Mouse (Mus musculus) ES-E14 (cell line): ENCODE measurements at regions not wholly inside any gene's neighbourhood (a gene's known extent, or its start where the extent isn't known, plus 50 kb on each side); places are given as distances from the start of the nearest gene placed in this dataset.

ENCODE experiments used
- CHD2 ChIP-seq: IDR thresholded peaks from 2 replicates; pipeline ENCODE4 v1.6.1; 2014; ENCODE audit warnings: mild to moderate bottlenecking, low read depth, low read length, inconsistent platforms
- HCFC1 ChIP-seq: IDR thresholded peaks from 2 replicates; pipeline ENCODE4 v1.6.1; 2012; ENCODE audit warnings: low read length, inconsistent platforms, borderline replicate concordance; ENCODE audit not compliant: insufficient read depth
- ZC3H11A ChIP-seq: IDR thresholded peaks from 2 replicates; pipeline ENCODE4 v1.6.1; 2012; ENCODE audit warnings: low read depth, mild to moderate bottlenecking, inconsistent platforms, low read length, borderline replicate concordance

- TF ChIP-seq ZC3H11A, result no peak
- TF ChIP-seq CHD2, result no peak
- TF ChIP-seq HCFC1, result no peak
Observed at GRCm38 (mm10) chr12:9279893-9280605, 250.3 kb downstream of the Ttc32 start.
